Comparison of ENCODE assay signal across 18 mouse cellular contexts in the genomic region with DNA sequence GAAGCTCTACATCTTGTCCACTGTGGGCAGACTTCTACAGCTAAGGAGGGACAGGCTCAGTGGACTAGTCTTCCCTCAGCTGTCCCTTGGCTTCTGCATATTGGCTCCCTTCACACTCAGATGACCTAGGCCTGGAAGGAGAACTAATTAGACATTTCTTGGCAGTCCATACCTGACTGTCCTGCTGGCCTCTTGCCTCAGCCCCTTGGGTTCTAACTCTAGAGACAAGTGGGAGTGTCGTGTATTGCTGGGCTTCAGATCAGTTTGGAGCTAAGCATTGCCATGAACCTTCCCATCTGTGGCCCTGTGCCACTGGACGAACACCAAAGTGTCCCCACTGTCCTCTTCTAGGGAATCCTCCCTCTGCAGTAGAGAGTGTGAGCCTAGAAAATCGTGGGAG.
A peak's percentile ranks its signal among the peaks of the same experiment; 100 is the strongest.
DNase-seq lines count a peak whose midpoint lies in the region; ATAC-seq and TF ChIP-seq lines count a peak whose summit lies in the region.
"Had no signal": no experiment of that assay in that cellular context is flagged by ENCODE, and none has a peak within 500 bp of the region (broad histone marks: within the 10 kb centered on the region; RNA-seq: fewer than 3 reads in every experiment).

No protein-coding gene starts in this region.

- peak; percentile 4 for DNase-seq in adrenal gland, postnatal 25 days
- no peak for DNase-seq in adrenal gland, adult 18-20 months (ENCODE audit: low spot score in 2 of 2)
- peak; percentile 44 for DNase-seq in left cerebral cortex, postnatal 4 days
- no peak for DNase-seq in left cerebral cortex, adult 9 months (ENCODE audit: low spot score in 2 of 2)
- peak; percentile 33 for DNase-seq in heart, adult 8-10 months (ENCODE audit: low spot score)
- DNase-seq in ovary, postnatal 36 days (ENCODE audit: low spot score) = peak; percentile 25
- no peak for DNase-seq in natural killer cell, adult 2 months (ENCODE audit: low spot score in 2 of 2)
- no peak for DNase-seq in forebrain, postnatal 0 days
- DNase-seq: cerebellum, adult 18-20 months; spleen, adult 18-20 months had no signal

- 80% methylated on average over 3 of the region's 3 CpGs for WGBS in forebrain, postnatal 0 days

- intact Hi-C loops in left cerebral cortex, postnatal 4 days (cut with DNase I) = no loop called here

- H3K4me2 ChIP-seq in forebrain, postnatal 0 days (ENCODE audit: low read depth) = no peak overlapping the region
- H3K4me2 ChIP-seq: intestine, embryonic 15.5 days; liver, embryonic 15.5 days; midbrain, embryonic 15.5 days; neural tube, embryonic 12.5 days had no signal

- no peaks in the 10 kb centered on the region for H3K4me1 ChIP-seq in forebrain, postnatal 0 days (ENCODE audit: insufficient read depth)
- H3K4me1 ChIP-seq: intestine, embryonic 15.5 days; limb, embryonic 10.5 days; liver, embryonic 15.5 days; midbrain, embryonic 15.5 days; neural tube, embryonic 12.5 days had no signal

- no peaks in the 10 kb centered on the region for H3K36me3 ChIP-seq in forebrain, postnatal 0 days (ENCODE audit: insufficient read depth)
- H3K36me3 ChIP-seq: intestine, embryonic 15.5 days; liver, embryonic 15.5 days; midbrain, embryonic 15.5 days; neural tube, embryonic 12.5 days had no signal

- H3K27ac ChIP-seq in forebrain, postnatal 0 days (ENCODE audit: low read depth, low read length) = no peak overlapping the region
- H3K27ac ChIP-seq: intestine, embryonic 15.5 days; limb, embryonic 10.5 days; liver, embryonic 15.5 days; macrophage; midbrain, embryonic 15.5 days; neural tube, embryonic 12.5 days; stomach, postnatal 0 days had no signal

- no peaks in the 10 kb centered on the region for H3K27me3 ChIP-seq in forebrain, postnatal 0 days (ENCODE audit: insufficient read depth, low read length)
- H3K27me3 ChIP-seq: intestine, embryonic 15.5 days; liver, embryonic 15.5 days; midbrain, embryonic 15.5 days; neural tube, embryonic 12.5 days had no signal

- no peak for ATAC-seq in forebrain, postnatal 0 days
- ATAC-seq: intestine, embryonic 15.5 days; midbrain, embryonic 15.5 days had no signal

- H3K9me3 ChIP-seq in forebrain, postnatal 0 days (ENCODE audit: low read length) = no peaks in the 10 kb centered on the region
- H3K9me3 ChIP-seq: intestine, embryonic 15.5 days; limb, embryonic 10.5 days; liver, embryonic 15.5 days; midbrain, embryonic 15.5 days; neural tube, embryonic 12.5 days had no signal

- H3K9ac ChIP-seq in forebrain, postnatal 0 days = no peak overlapping the region
- H3K9ac ChIP-seq: intestine, embryonic 15.5 days; liver, embryonic 15.5 days; midbrain, embryonic 15.5 days; neural tube, embryonic 12.5 days had no signal

- H3K4me3 ChIP-seq in forebrain, postnatal 0 days (ENCODE audit: low read depth, low read length) = no peak overlapping the region
- H3K4me3 ChIP-seq: erythroblast, embryonic 14.5 days; intestine, embryonic 15.5 days; limb, embryonic 10.5 days; liver, embryonic 15.5 days; midbrain, embryonic 15.5 days; neural tube, embryonic 12.5 days had no signal

- no peak for TF ChIP-seq CTCF in forebrain, postnatal 0 days (IDR thresholded peaks at IDR 0.05; ENCODE audit: low read depth)

Comparison
In these comparisons a context has a peak if more than half of its experiments do, and no peak if none do; other contexts are left out.
1. DNase-seq: peak in adrenal gland, postnatal 25 days (single experiment), left cerebral cortex, postnatal 4 days (single experiment), heart, adult 8-10 months (single experiment) and ovary, postnatal 36 days (single experiment); none in adrenal gland, adult 18-20 months (0 of 2), left cerebral cortex, adult 9 months (0 of 2), natural killer cell, adult 2 months (0 of 2) and forebrain, postnatal 0 days (single experiment).